Comparison of ENCODE assay signal across 25 mouse cellular contexts in the genomic region with DNA sequence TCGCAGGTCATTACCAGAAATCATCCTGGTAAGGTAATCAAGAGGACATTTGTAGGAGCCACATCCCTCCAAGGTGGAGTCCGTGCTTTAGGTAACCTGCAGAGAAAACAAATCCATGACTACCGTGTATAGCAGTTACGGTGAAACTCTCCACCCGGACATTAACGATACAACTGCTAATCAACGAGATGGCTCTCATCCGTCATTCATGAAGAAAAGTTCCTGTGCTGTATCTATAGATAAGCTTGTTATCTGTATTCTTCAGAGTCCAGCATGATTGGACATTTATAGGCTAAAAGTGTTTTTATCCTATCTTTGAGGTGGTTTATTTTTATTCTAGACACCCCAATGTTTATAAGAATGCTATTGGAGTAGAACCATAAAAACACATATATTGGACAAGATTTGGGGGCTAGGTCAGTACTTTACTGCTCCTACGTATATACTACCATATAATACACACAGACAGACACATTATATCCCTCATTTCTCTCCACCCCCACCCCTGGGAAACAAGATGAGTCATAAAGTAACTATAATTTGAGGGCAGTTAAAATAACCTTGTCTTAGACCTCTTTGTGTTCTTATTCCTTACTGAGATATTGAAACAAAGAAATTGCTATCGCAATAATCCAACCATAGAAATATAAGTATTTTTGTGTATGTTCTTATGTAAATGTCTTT. TPM values are rescaled to one million over a fixed set of nuclear protein-coding genes. Genes with fewer than 3 reads are reported as not detected.
DNase-seq lines count a peak whose midpoint lies in the region; ATAC-seq lines count a peak whose summit lies in the region.
"Had no signal": no experiment of that assay in that cellular context is flagged by ENCODE, and none has a peak within 500 bp of the region (broad histone marks: within the 10 kb centered on the region; RNA-seq: fewer than 3 reads in every experiment).

No protein-coding gene starts in this region.

- H3K4me2 ChIP-seq in liver, embryonic 12.5 days = no peak overlapping the region
- H3K4me2 ChIP-seq in hindbrain, embryonic 12.5 days (replicated peaks) = no peak overlapping the region
- H3K4me2 ChIP-seq: forebrain, embryonic 12.5 days; heart, embryonic 11.5 days; limb, embryonic 13.5 days; lung, embryonic 14.5 days; neural tube, embryonic 13.5 days had no signal

- ATAC-seq in liver, embryonic 12.5 days = peak; percentile 90
- ATAC-seq in megakaryocyte progenitor cell, adult 5-6 weeks (replicated peaks; ENCODE audit: poor library complexity) = peak; percentile 69
- ATAC-seq in hindbrain, embryonic 12.5 days (ENCODE audit: low FRiP score) = no peak
- ATAC-seq: midbrain, embryonic 16.5 days had no signal

- H3K36me3 ChIP-seq in liver, embryonic 12.5 days = peaks cover 37% of the 10 kb centered on the region
- H3K36me3 ChIP-seq in hindbrain, embryonic 12.5 days = peaks cover 6% of the 10 kb centered on the region

- no peaks in the 10 kb centered on the region for H3K27me3 ChIP-seq in liver, embryonic 12.5 days (replicated peaks)
- H3K27me3 ChIP-seq in hindbrain, embryonic 12.5 days = no peaks in the 10 kb centered on the region
- H3K27me3 ChIP-seq: forebrain, embryonic 12.5 days; limb, embryonic 13.5 days; megakaryocyte, embryonic 14.5 days; neural tube, embryonic 13.5 days had no signal

- H3K4me3 ChIP-seq in liver, embryonic 12.5 days = no peak overlapping the region
- H3K4me3 ChIP-seq in hindbrain, embryonic 12.5 days = no peak overlapping the region
- H3K4me3 ChIP-seq: forebrain, embryonic 12.5 days; limb, embryonic 13.5 days; megakaryocyte, embryonic 14.5 days; myocyte; neural tube, embryonic 13.5 days had no signal

- H3K9ac ChIP-seq in liver, embryonic 12.5 days = no peak overlapping the region
- H3K9ac ChIP-seq in hindbrain, embryonic 12.5 days = no peak overlapping the region
- H3K9ac ChIP-seq: forebrain, embryonic 12.5 days; limb, embryonic 13.5 days; lung, embryonic 14.5 days; neural tube, embryonic 13.5 days had no signal

- WGBS in liver, embryonic 12.5 days (ENCODE audit: insufficient replicate concordance) = 55% methylated on average over 10 of the region's 10 CpGs
- WGBS in hindbrain, embryonic 12.5 days = 95% methylated on average over 10 of the region's 10 CpGs

- no peak overlapping the region; the same call in 1 of the 2 replicates for H3K27ac ChIP-seq in liver, embryonic 12.5 days
- H3K27ac ChIP-seq in hindbrain, embryonic 12.5 days = no peak overlapping the region
- H3K27ac ChIP-seq: forebrain, embryonic 12.5 days; kidney, postnatal 0 days; limb, embryonic 13.5 days; neural tube, embryonic 13.5 days had no signal

- H3K9me3 ChIP-seq in liver, embryonic 12.5 days (replicated peaks) = peaks cover 6% of the 10 kb centered on the region
- no peaks in the 10 kb centered on the region for H3K9me3 ChIP-seq in hindbrain, embryonic 12.5 days (replicated peaks)
- H3K9me3 ChIP-seq: neural tube, embryonic 13.5 days had no signal

- peak; percentile 19 for DNase-seq in 416B (ENCODE audit: low read depth)
- peak; percentile 40 for DNase-seq in c-Kit-negative CD71-positive TER-119-positive erythroid progenitor cells, embryonic 14.5 days (ENCODE audit: low read depth, low spot score)
- DNase-seq in thymus, postnatal 25 days = no peak
- DNase-seq in frontal cortex, postnatal 25 days (ENCODE audit: low spot score in 2 of 2) = no peak
- DNase-seq: adrenal gland, postnatal 14 days; cerebellum, adult 11-12 months; cerebellum, postnatal 14 days; gastrocnemius, postnatal 10 days; kidney, adult 2 months; lung, embryonic 14.5 days; retina, postnatal 1 day; right cerebral cortex, postnatal 25 days; spleen, adult 18-20 months had no signal

- peaks cover 16% of the 10 kb centered on the region for H3K4me1 ChIP-seq in liver, embryonic 12.5 days
- no peaks in the 10 kb centered on the region for H3K4me1 ChIP-seq in hindbrain, embryonic 12.5 days
- H3K4me1 ChIP-seq: forebrain, embryonic 12.5 days; limb, embryonic 13.5 days; neural tube, embryonic 13.5 days had no signal

RNA-seq across cellular contexts. Expression of a gene that starts 32.5 kb away (rescaled TPM):
- 12.1 and 13.6 TPM in 2 replicates for polyA plus RNA-seq in liver, embryonic 12.5 days (2016; fragmentation: Nextera tagmentation; extraction: Ambion mirVana)
- 20.0 and 24.2 TPM in 2 replicates for total RNA-seq in megakaryocyte progenitor cell, adult 5-6 weeks (2015)
- 11.1 and 17.8 TPM in 2 replicates for total RNA-seq in megakaryocyte progenitor cell, adult 5-6 weeks (2017)
- polyA plus RNA-seq in hindbrain, embryonic 12.5 days (2016; fragmentation: Nextera tagmentation; extraction: Ambion mirVana) = 22.9 and 25.2 TPM in 2 replicates

RNA-seq across cellular contexts. Expression of a gene that starts 40.7 kb away (rescaled TPM):
- 0.35 and 0.49 TPM in 2 replicates for polyA plus RNA-seq in liver, embryonic 12.5 days (2016; fragmentation: Nextera tagmentation; extraction: Ambion mirVana)
- total RNA-seq in megakaryocyte progenitor cell, adult 5-6 weeks (2015) = 0.17 and 1.4 TPM in 2 replicates
- total RNA-seq in megakaryocyte progenitor cell, adult 5-6 weeks (2017) = 0.54 and 1.1 TPM in 2 replicates
- polyA plus RNA-seq in hindbrain, embryonic 12.5 days (2016; fragmentation: Nextera tagmentation; extraction: Ambion mirVana) = 0.71 and 0.98 TPM in 2 replicates
- total RNA-seq: granulocyte monocyte progenitor cell, adult 5-6 weeks had no signal
- polyA plus RNA-seq: myocyte had no signal

Comparison
In these comparisons a context has a peak if more than half of its experiments do, and no peak if none do; other contexts are left out.
1. DNase-seq: peak in 416B (single experiment) and c-Kit-negative CD71-positive TER-119-positive erythroid progenitor cells, embryonic 14.5 days (single experiment); none in thymus, postnatal 25 days (single experiment) and frontal cortex, postnatal 25 days (0 of 2).